Mouse (Mus musculus) C2C12 (cell line): ENCODE measurements around the gene Itpkb. TPM values are rescaled to one million over a fixed set of nuclear protein-coding genes. Genes with fewer than 3 reads are reported as not detected.

Experiments
- H3K27me3 ChIP-seq: one replicate; pipeline ENCODE4 v1.6.1; 2011; ENCODE audit not compliant: control insufficient read depth, insufficient read depth, insufficient read length
- H3K36me3 ChIP-seq: one replicate; pipeline ENCODE4 v1.6.1; 2011; ENCODE audit not compliant: control insufficient read depth, insufficient read depth
- H3K4me3 ChIP-seq: one replicate; pipeline ENCODE4 v1.5.1; 2011; ENCODE audit warnings: mild to moderate bottlenecking, control low read depth; ENCODE audit not compliant: poor library complexity, insufficient read depth, severe bottlenecking
- H3K79me2 ChIP-seq: one replicate; pipeline ENCODE4 v1.6.1; 2011; ENCODE audit not compliant: control insufficient read depth, insufficient read depth
- H3K79me3 ChIP-seq: one replicate; pipeline ENCODE4 v1.6.1; 2011; ENCODE audit warnings: low read depth, control low read depth
- H3ac ChIP-seq: one replicate; pipeline ENCODE3; 2011; ENCODE audit warnings: low read depth; ENCODE audit not compliant: control insufficient read depth, insufficient read length
- CEBPB ChIP-seq: IDR thresholded peaks from one replicate; pipeline ENCODE4 v1.6.1; 2011; ENCODE audit warnings: low read depth, mild to moderate bottlenecking, control low read depth, moderate library complexity
- CTCF ChIP-seq: IDR thresholded peaks from one replicate; pipeline ENCODE4 v1.5.1; 2011; ENCODE audit not compliant: control insufficient read depth, insufficient read depth, insufficient read length
- FOSL1 ChIP-seq: IDR thresholded peaks from one replicate; pipeline ENCODE4 v1.8.0; 2011; ENCODE audit warnings: mild to moderate bottlenecking, low read length; ENCODE audit not compliant: poor library complexity, insufficient read depth, severe bottlenecking
- MAX ChIP-seq: IDR thresholded peaks from one replicate; pipeline ENCODE4 v1.6.1; 2011; ENCODE audit warnings: mild to moderate bottlenecking, control low read depth
- MYOD1 ChIP-seq: IDR thresholded peaks from one replicate; pipeline ENCODE4 v1.6.1; 2011; ENCODE audit warnings: low read depth; ENCODE audit not compliant: control insufficient read depth, insufficient read length
- MYOG ChIP-seq: IDR thresholded peaks from one replicate; pipeline ENCODE4 v1.6.1; 2011; ENCODE audit not compliant: control insufficient read depth, insufficient read length; ENCODE audit errors: extremely low read depth
- USF1 ChIP-seq: IDR thresholded peaks from one replicate; pipeline ENCODE4 v1.6.1; 2011; ENCODE audit warnings: low read depth, mild to moderate bottlenecking, control low read depth, moderate library complexity
- polyA plus RNA-seq: library from polyadenylated mRNA; unstranded; fragments of >200 nt; fragmentation: generic; extraction: Trizol; gene quantifications from one replicate; pipeline ENCODE4 v1.2.1, GENCODE M21; 2012; ENCODE audit warnings: missing spikeins

Gene Itpkb
- polyA plus RNA-seq, 1 experiment: 1.1 TPM

DNA sequence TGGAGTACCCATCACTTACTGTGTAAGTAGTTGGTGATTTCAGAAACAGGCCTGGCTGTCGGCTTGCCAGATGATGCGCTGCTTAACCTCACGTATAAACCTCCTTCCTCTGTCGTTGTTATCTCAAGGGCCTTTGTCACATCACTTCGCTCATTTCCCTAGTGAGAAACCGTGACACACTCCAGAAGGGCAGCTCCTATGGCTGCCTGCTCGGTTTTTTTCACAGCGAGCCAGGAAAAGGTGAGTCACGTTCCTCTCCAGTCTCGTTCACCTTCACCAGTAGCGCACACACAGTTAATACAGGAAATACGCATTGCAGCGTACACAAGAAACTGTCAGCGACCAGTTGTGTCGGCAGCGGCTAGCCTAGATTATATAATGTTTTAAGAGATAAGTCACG lies 33.7 kb downstream of the Itpkb start:
- Histone ChIP-seq H3ac (no peak overlapping the region), H3K79me3 (no peaks in the 10 kb centered on the region), H3K36me3 (no peaks in the 10 kb centered on the region), H3K27me3 (no peaks in the 10 kb centered on the region), H3K4me3 (no peak overlapping the region), H3K79me2 (no peaks in the 10 kb centered on the region)
- TF ChIP-seq USF1 (no peak), CTCF (no peak), MYOD1 (no peak), FOSL1 (no peak), MAX (no peak), CEBPB (no peak), MYOG (no peak)

DNA sequence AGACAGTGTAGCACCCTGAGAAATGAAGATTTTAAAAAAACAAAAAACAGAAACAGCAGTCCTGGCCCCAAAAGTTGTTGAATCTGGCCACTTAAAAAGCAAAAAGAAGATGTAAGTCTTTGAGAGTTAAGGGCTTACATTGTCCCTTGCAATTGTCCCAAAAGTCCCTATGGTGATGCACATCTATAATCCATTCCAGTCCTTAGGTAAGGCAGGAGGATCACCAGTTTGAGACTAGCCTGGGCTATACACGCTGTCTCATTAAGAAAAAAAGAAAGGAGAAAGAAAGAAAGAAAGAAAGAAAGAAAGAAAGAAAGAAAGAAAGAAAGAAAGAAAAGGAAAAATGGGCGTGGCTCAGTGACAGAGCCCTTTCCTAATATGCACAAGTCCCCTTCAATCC lies 34.4 kb downstream of the Itpkb start:
- Histone ChIP-seq H3ac (no peak overlapping the region), H3K4me3 (no peak overlapping the region), H3K27me3 (no peaks in the 10 kb centered on the region), H3K79me3 (no peaks in the 10 kb centered on the region), H3K36me3 (no peaks in the 10 kb centered on the region), H3K79me2 (no peaks in the 10 kb centered on the region)
- TF ChIP-seq FOSL1: no peak
- no peak for TF ChIP-seq MAX
- no peak for TF ChIP-seq CEBPB
- TF ChIP-seq USF1: no peak
- TF ChIP-seq CTCF: no peak
- TF ChIP-seq MYOG: no peak
- no peak for TF ChIP-seq MYOD1

DNA sequence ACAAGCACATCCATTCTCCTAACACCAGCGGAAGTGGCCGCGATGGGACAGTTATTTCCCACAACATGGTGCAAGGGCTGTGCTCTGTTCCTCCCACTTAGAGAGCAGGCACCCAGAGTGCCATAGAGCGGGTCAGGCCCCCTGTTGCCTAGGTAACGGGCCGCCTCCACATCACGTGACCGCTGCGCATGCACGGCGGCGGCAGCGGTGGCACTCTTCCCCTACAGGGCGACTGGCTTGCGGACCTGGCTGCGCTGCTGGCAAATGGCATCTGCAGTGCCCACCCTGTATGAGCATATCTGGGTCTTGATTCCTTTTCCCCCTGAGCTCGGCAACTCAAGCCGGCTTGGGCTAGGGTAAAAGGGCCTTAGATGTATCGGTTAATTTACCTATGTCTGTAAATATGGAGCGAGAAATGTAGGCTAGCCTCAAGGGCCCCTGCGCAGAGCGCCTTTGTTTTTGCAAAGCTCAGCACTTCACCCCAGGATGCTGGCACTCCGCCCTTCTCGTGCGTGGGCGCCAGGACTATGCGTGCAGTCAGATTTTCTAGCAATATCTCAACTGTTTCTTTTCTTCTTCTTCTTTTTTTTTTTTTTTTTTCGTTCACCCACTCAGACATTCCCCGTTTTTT lies 35.0 kb downstream of the Itpkb start:
- no peak overlapping the region for H3ac ChIP-seq
- TF ChIP-seq USF1: peak; percentile 98
- no peak for TF ChIP-seq MYOG
- no peaks in the 10 kb centered on the region for H3K79me2 ChIP-seq
- no peaks in the 10 kb centered on the region for H3K36me3 ChIP-seq
- H3K4me3 ChIP-seq: no peak overlapping the region
- H3K27me3 ChIP-seq: no peaks in the 10 kb centered on the region
- no peaks in the 10 kb centered on the region for H3K79me3 ChIP-seq

DNA sequence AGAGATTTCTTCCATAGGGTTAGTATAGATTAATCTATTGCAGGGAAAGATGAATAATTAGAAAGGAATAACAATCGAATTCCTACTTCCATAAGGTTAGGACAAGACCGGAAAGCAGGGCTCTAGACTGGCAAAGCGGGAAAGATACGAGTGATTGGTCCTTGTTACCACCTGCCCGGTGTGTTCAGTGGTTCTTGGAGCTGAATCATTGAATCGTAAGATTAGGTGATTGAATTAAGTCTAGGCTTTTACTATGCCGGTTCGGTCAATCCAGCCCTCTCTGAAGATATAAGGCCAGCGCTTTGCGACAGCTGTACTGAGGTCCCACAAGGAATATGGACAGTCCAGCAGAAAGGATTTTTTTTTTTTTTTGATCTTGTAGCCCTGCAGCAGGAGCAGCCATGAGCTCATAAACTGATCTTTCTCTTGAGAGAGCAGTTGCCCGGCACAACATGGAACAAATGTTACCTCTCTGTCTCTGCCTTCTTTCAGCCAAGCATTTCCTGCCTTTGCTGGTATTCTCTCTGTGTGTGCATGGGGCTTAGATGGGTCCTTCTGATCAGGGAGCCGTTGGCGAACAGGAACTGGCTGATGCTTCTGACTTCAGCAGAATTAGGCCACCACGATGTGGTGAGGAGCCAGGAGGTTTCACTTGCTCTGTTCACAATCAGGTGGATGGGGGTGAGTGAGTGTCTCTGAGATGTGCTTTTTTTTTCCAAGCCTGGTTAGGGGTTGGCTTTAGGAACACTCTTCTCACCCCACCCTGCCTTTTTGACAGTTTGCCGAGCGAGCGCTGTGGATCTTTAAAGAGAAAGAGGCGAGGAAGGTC lies 35.9 kb downstream of the Itpkb start:
- no peaks in the 10 kb centered on the region for H3K27me3 ChIP-seq
- no peaks in the 10 kb centered on the region for H3K79me3 ChIP-seq
- H3K79me2 ChIP-seq: no peaks in the 10 kb centered on the region
- H3K4me3 ChIP-seq: no peak overlapping the region
- no peak for TF ChIP-seq USF1
- TF ChIP-seq MYOG: no peak
- TF ChIP-seq CEBPB: no peak
- no peaks in the 10 kb centered on the region for H3K36me3 ChIP-seq
- no peak overlapping the region for H3ac ChIP-seq

DNA sequence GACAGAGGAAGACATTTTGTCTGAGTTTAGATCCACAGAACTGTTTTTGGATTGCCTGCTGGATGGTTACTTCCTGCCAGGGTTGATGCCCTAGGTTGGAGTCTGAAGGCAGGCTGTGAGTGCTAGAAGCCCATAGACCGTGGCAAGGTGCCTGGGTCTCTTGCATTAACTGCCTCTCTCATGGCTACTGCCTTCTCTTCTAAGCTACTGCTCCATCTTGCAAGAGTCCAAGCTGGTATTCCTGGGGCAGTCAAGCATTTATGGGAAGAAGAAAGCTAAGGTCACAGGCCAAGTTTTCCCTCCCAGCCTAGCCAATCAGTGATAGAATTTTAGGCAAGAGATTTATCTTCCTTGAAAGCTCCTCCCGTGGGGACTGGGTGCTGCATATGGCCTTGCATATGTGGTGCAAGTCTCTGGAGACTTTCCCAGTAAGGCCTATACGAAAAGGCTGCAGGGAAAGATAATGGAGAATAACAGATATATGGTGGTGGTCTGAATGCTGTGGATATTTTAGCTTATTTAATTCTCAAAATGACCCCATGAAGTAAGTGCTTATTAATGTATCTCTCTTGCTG lies 36.8 kb downstream of the Itpkb start:
- H3K27me3 ChIP-seq: no peaks in the 10 kb centered on the region

More for the DNA sequence above, 36.8 kb downstream of the Itpkb start:
- Histone ChIP-seq H3K36me3 (no peaks in the 10 kb centered on the region), H3K4me3 (no peak overlapping the region), H3K79me3 (no peaks in the 10 kb centered on the region), H3K79me2 (no peaks in the 10 kb centered on the region), H3ac (no peak overlapping the region)
- TF ChIP-seq FOSL1: no peak
- TF ChIP-seq USF1: no peak
- TF ChIP-seq CEBPB: no peak
- no peak for TF ChIP-seq CTCF
- TF ChIP-seq MYOG: no peak
- no peak for TF ChIP-seq MYOD1
- TF ChIP-seq MAX: no peak
